Mouse (Mus musculus) embryo, embryonic 9.5 days (tissue): Measurements from ENCODE around the gene Hoxc11.

ENCODE experiments used
- DNase-seq: peaks from one replicate; pipeline ENCODE4 v3.0.0-alpha.2; 2017; ENCODE audit errors: extremely low spot score

Hoxc11 gene

GRCm38 (mm10) chr15:102954192-102955006, at the start of gene Hoxc11:
TSS of gene Hoxc11 (plus strand) at chr15:102954427.
- no peak for DNase-seq

GRCm38 (mm10) chr15:102904946-102905345, 49.3 kb upstream of the Hoxc11 start:
- DNase-seq, result no peak

- DNase-seq, result peak; percentile 20
Measured at GRCm38 (mm10) chr15:102909536-102909935, 44.7 kb upstream of the Hoxc11 start.

- DNase-seq, result peak; percentile 64
Measured at GRCm38 (mm10) chr15:102910038-102910437, 44.2 kb upstream of the Hoxc11 start.

- peak; percentile 63 for DNase-seq
Measured at GRCm38 (mm10) chr15:102910496-102911095, 43.6 kb upstream of the Hoxc11 start.

GRCm38 (mm10) chr15:102913038-102913585, 41.1 kb upstream of the Hoxc11 start:
- DNase-seq, result peak; percentile 65

GRCm38 (mm10) chr15:102917972-102918572, 36.2 kb upstream of the Hoxc11 start:
- DNase-seq, result peak; percentile 37

GRCm38 (mm10) chr15:102918611-102919265, 35.5 kb upstream of the Hoxc11 start:
- DNase-seq, result peak; percentile 35

GRCm38 (mm10) chr15:102919336-102920180, 34.7 kb upstream of the Hoxc11 start:
- DNase-seq, result peak; percentile 22

- DNase-seq, result peak; percentile 85
Measured at GRCm38 (mm10) chr15:102920619-102921018, 33.6 kb upstream of the Hoxc11 start.

GRCm38 (mm10) chr15:102921053-102922011, 32.9 kb upstream of the Hoxc11 start, which contains the start of gene Hoxc13:
TSS of gene Hoxc13 (plus strand) at chr15:102921103.
- DNase-seq, result peak; percentile 51

- DNase-seq, result no peak
Measured at GRCm38 (mm10) chr15:102922012-102922362, 32.2 kb upstream of the Hoxc11 start.

GRCm38 (mm10) chr15:102922636-102923500, 31.4 kb upstream of the Hoxc11 start:
- no peak for DNase-seq

GRCm38 (mm10) chr15:102927032-102927645, 27.1 kb upstream of the Hoxc11 start:
- DNase-seq, result no peak

GRCm38 (mm10) chr15:102931706-102932358, 22.4 kb upstream of the Hoxc11 start:
- DNase-seq, result no peak

- DNase-seq, result no peak
Measured at GRCm38 (mm10) chr15:102934438-102934837, 19.8 kb upstream of the Hoxc11 start.

- peak; percentile 64 for DNase-seq
Measured at GRCm38 (mm10) chr15:102934897-102935296, 19.3 kb upstream of the Hoxc11 start.
